Mouse (Mus musculus) heart, postnatal 0 days (tissue): ENCODE measurements at regions not wholly inside any gene's neighbourhood (a gene's known extent, or its start where the extent isn't known, plus 50 kb on each side); places are given as distances from the start of the nearest gene placed in this dataset.

Experiments used
- CTCF ChIP-seq: IDR thresholded peaks from 2 replicates; pipeline ENCODE4 v1.5.1; 2016; ENCODE audit warnings: antibody characterized with exemption, control low read depth, low read depth
- EP300 ChIP-seq: IDR thresholded peaks from 2 replicates; pipeline ENCODE4 v1.6.1; 2016; ENCODE audit warnings: antibody characterized with exemption, low read depth

DNA sequence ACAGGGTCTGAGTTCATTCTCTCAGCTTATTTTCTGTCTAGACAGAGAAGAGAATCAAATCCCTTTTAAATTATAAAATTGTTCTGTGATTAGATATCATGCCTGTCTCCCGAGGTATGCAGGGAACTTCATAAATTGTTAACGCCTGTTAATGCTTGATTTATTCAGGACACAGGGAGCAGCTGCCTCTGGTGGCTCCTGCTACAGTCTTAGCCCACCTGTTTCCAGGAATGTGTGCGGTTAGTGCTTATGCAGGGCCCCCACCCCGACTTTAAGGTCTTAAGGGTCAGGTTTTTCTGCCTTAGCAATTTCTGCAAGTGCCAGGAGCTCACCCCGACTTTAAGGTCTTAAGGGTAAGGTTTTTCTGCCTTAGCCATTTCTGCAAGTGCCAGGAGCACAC lies 54.7 kb upstream of the Ghitm start:
- TF ChIP-seq CTCF (no peak), EP300 (no peak)
